Mouse (Mus musculus): Measurements from ENCODE around the gene Med12. TPM values are rescaled to one million over a fixed set of nuclear protein-coding genes. Genes with fewer than 3 reads are reported as not detected.

The Med12 gene
- total and polyA plus RNA-seq, 3 experiments: 20.2 to 76.3 (median 21.2) TPM

- 87% methylated on average over 7 of the region's 7 CpGs for WGBS
- intact Hi-C loops (cut with DNase I): loop anchor here (5.0 kb wide), 1 partner anchor 157 kb away; no protein-coding TSS in a partner anchor
- no peaks in the 10 kb centered on the region for H3K79me2 ChIP-seq (replicated peaks; ENCODE audit: control insufficient read depth, insufficient read depth, low read length)
Measured at GRCm38 (mm10) chrX:101289037-101289436, 15.2 kb downstream of the Med12 start.

DNA sequence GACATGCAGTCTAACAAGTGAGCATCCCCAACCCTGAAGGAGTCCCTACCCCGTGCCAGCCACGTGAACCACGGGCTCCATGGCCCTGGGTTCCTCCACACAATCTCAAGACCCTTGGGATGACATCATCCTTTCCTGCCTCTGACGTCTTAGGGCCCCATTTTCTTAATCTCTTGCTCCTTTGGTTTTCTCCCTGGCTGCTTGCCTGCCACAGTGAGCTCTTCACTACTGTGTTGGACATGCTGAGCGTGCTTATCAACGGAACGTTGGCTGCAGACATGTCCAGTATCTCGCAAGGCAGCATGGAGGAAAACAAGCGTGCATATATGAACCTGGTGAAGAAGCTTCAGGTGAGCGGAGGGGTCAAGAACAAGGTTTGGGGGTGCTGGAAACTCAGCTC is 16.3 kb downstream of the Med12 start:
- Histone ChIP-seq H3K36me3 (ENCODE audit: control insufficient read depth, insufficient read depth, low read length) (no peaks in the 10 kb centered on the region; the same call in 1 of the 2 replicates), H3K4me3 (no peak overlapping the region), H3K27me3 (ENCODE audit: control insufficient read depth, insufficient read depth, low read length) (no peaks in the 10 kb centered on the region), H3K9ac (ENCODE audit: low read depth, low read length) (no peak overlapping the region), H3K79me2 (replicated peaks; ENCODE audit: control insufficient read depth, insufficient read depth, low read length) (no peaks in the 10 kb centered on the region), H3K4me1 (ENCODE audit: control insufficient read depth, insufficient read depth, low read length) (no peaks in the 10 kb centered on the region), H3K27ac (no peak overlapping the region)
- TF ChIP-seq CTCF (IDR thresholded peaks at IDR 0.05) (no peak), POLR2A (IDR thresholded peaks at IDR 0.05; ENCODE audit: insufficient read depth, low read depth, low read length) (no peak), EP300 (IDR thresholded peaks at IDR 0.05; ENCODE audit: insufficient read depth, low read depth, low read length) (no peak)
- no peak for DNase-seq
- 68% methylated on average over 10 of the region's 10 CpGs for WGBS
- intact Hi-C loops (cut with DNase I): no loop called here

More at GRCm38 (mm10) chrX:101289037-101289436, 15.2 kb downstream of the Med12 start:
- no peak overlapping the region for H3K27ac ChIP-seq
- no peak overlapping the region for H3K4me3 ChIP-seq
- TF ChIP-seq POLR2A (IDR thresholded peaks at IDR 0.05; ENCODE audit: insufficient read depth, low read depth, low read length) (no peak), CTCF (IDR thresholded peaks at IDR 0.05) (no peak)
- H3K36me3 ChIP-seq (ENCODE audit: control insufficient read depth, insufficient read depth, low read length): no peaks in the 10 kb centered on the region; the same call in 1 of the 2 replicates
- H3K4me1 ChIP-seq (ENCODE audit: control insufficient read depth, insufficient read depth, low read length): no peaks in the 10 kb centered on the region
- no peak for DNase-seq
- H3K9ac ChIP-seq (ENCODE audit: low read depth, low read length): no peak overlapping the region
- H3K27me3 ChIP-seq (ENCODE audit: control insufficient read depth, insufficient read depth, low read length): no peaks in the 10 kb centered on the region

- DNase-seq: no peak
- H3K27ac ChIP-seq: no peak within 1 kb of the TSS
- TF ChIP-seq POLR2A (IDR thresholded peaks at IDR 0.05; ENCODE audit: insufficient read depth, low read depth, low read length) (no peak), EP300 (IDR thresholded peaks at IDR 0.05; ENCODE audit: insufficient read depth, low read depth, low read length) (no peak), CTCF (IDR thresholded peaks at IDR 0.05) (no peak)
- 33% methylated on average over 24 of the region's 24 CpGs for WGBS
- no peaks in the 10 kb centered on the region for H3K79me2 ChIP-seq (replicated peaks; ENCODE audit: control insufficient read depth, insufficient read depth, low read length)
- H3K36me3 ChIP-seq (ENCODE audit: control insufficient read depth, insufficient read depth, low read length): no peaks in the 10 kb centered on the region
- H3K4me3 ChIP-seq: no peak within 1 kb of the TSS
- H3K4me1 ChIP-seq (ENCODE audit: control insufficient read depth, insufficient read depth, low read length): no peaks in the 10 kb centered on the region; the same call in 1 of the 2 replicates
- H3K27me3 ChIP-seq (ENCODE audit: control insufficient read depth, insufficient read depth, low read length): no peaks in the 10 kb centered on the region
- intact Hi-C loops (cut with DNase I): no loop called here
- H3K9ac ChIP-seq (ENCODE audit: low read depth, low read length): no peak within 1 kb of the TSS
Measured at GRCm38 (mm10) chrX:101299055-101299454, 25.2 kb downstream of the Med12 start, which contains the start of gene Nlgn3. Gene Nlgn3, plus strand, starts transcription at chrX:101299168.

DNA sequence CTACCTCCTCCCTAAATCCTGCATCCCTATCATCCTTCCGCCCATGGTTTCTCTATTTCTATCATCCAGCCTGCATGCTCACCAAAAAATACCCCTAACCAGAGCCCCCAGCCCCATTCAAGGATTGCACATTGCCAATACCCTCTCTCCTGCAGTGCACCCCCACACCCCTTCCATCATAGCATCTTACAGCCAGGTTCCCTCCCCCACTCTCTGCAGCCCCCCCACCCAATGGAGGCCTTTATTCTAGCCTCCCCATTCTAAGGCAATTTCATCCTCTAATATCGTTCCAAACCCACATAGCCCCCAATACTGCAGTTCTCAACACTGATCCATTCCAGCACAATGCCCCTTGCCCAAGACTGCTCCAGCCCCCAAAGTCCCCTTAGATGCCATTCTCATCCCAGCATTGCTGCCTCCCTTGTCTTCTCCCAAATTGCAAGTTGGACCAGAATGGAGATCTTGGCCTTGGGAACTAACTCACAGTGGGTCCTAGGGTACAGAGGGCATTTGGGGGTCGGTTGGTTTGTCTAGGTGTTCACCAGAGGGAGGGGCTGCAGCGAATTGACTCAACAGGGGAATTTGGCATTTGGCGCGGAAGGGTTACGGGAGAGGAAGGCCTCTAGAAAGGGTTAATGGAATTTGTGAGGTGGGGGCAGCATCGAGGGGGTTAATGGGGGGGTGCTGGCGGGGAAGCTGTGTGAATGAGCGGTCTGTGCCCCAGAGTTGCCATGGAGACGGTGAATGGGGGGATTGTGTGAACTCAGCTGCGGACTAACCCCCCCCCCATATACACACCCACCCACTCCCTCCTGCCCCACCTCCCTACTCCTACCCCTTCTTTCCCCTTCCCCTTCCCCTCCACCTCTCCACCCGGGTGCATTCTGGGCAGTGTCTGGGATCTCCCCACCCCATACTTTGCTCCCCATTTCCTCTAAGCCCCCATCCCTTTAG is 25.9 kb downstream of the Med12 start:
- WGBS: 32% methylated on average over 12 of the region's 13 CpGs
- H3K4me1 ChIP-seq (ENCODE audit: control insufficient read depth, insufficient read depth, low read length): no peaks in the 10 kb centered on the region; the same call in 1 of the 2 replicates
- intact Hi-C loops (cut with DNase I): no loop called here
- H3K27ac ChIP-seq: no peak overlapping the region
- no peak overlapping the region for H3K4me3 ChIP-seq
- no peaks in the 10 kb centered on the region for H3K79me2 ChIP-seq (replicated peaks; ENCODE audit: control insufficient read depth, insufficient read depth, low read length)
- H3K36me3 ChIP-seq (ENCODE audit: control insufficient read depth, insufficient read depth, low read length): no peaks in the 10 kb centered on the region
- no peak for DNase-seq
- no peaks in the 10 kb centered on the region for H3K27me3 ChIP-seq (ENCODE audit: control insufficient read depth, insufficient read depth, low read length)
- TF ChIP-seq POLR2A (IDR thresholded peaks at IDR 0.05; ENCODE audit: insufficient read depth, low read depth, low read length) (no peak), EP300 (IDR thresholded peaks at IDR 0.05; ENCODE audit: insufficient read depth, low read depth, low read length) (no peak), CTCF (IDR thresholded peaks at IDR 0.05) (no peak)
- no peak overlapping the region for H3K9ac ChIP-seq (ENCODE audit: low read depth, low read length)

- no peak for DNase-seq
- TF ChIP-seq POLR2A (IDR thresholded peaks at IDR 0.05; ENCODE audit: insufficient read depth, low read depth, low read length) (no peak), EP300 (IDR thresholded peaks at IDR 0.05; ENCODE audit: insufficient read depth, low read depth, low read length) (no peak), CTCF (IDR thresholded peaks at IDR 0.05) (no peak)
- H3K79me2 ChIP-seq (replicated peaks; ENCODE audit: control insufficient read depth, insufficient read depth, low read length): no peaks in the 10 kb centered on the region
- H3K9ac ChIP-seq (ENCODE audit: low read depth, low read length): no peak overlapping the region
- no peaks in the 10 kb centered on the region for H3K27me3 ChIP-seq (ENCODE audit: control insufficient read depth, insufficient read depth, low read length)
- H3K4me1 ChIP-seq (ENCODE audit: control insufficient read depth, insufficient read depth, low read length): no peaks in the 10 kb centered on the region; the same call in 1 of the 2 replicates
- H3K36me3 ChIP-seq (ENCODE audit: control insufficient read depth, insufficient read depth, low read length): no peaks in the 10 kb centered on the region
- 35% methylated on average over 13 of the region's 13 CpGs for WGBS
- intact Hi-C loops (cut with DNase I): no loop called here
- no peak overlapping the region for H3K4me3 ChIP-seq
- H3K27ac ChIP-seq: no peak overlapping the region
Measured at GRCm38 (mm10) chrX:101300427-101301030, 26.7 kb downstream of the Med12 start.

All from heart, adult 2 months (tissue).